Mouse (Mus musculus) spleen, adult 2 months (tissue): ENCODE results near the gene Agpat1. TPM values are rescaled to one million over a fixed set of nuclear protein-coding genes. Genes with fewer than 3 reads are reported as not detected.
A peak's percentile ranks its signal among the peaks of the same experiment; 100 is the strongest.

Experiments
- DNase-seq, 2 experiments: peaks; one replicate each; pipeline versions ENCODE4 v3.0.0 to v3.0.0-alpha.2; 2012 to 2021; ENCODE audit warnings: low spot score in 2 of 2, low read depth in 1 of 2
- H3K27ac ChIP-seq: fragments of 200-500 bp; 2 replicates; pipeline ENCODE4 v1.5.1; 2012; ENCODE audit warnings: low read length, inconsistent platforms; ENCODE audit not compliant: insufficient read depth
- H3K27me3 ChIP-seq: fragments of 200-500 bp; 2 replicates; pipeline ENCODE4 v1.6.1; 2012; ENCODE audit warnings: mild to moderate bottlenecking, moderate library complexity, low read length, inconsistent platforms; ENCODE audit not compliant: control insufficient read depth, insufficient read depth
- H3K36me3 ChIP-seq: fragments of 200-500 bp; 2 replicates; pipeline ENCODE4 v1.6.1; 2012; ENCODE audit warnings: mild to moderate bottlenecking, low read length, inconsistent platforms; ENCODE audit not compliant: control insufficient read depth, insufficient read depth
- H3K4me1 ChIP-seq: fragments of 200-500 bp; 2 replicates; pipeline ENCODE4 v1.6.1; 2011; ENCODE audit warnings: inconsistent platforms; ENCODE audit not compliant: control insufficient read depth, insufficient read depth, insufficient read length
- H3K4me3 ChIP-seq: fragments of 200-500 bp; 2 replicates; pipeline ENCODE4 v1.5.1; 2011; ENCODE audit warnings: mild to moderate bottlenecking, inconsistent platforms; ENCODE audit not compliant: insufficient read depth, insufficient read length; ENCODE audit errors: extremely low read depth
- CTCF ChIP-seq: fragments of 200-500 bp; IDR thresholded peaks from 2 replicates; pipeline ENCODE4 v1.5.1; 2011; ENCODE audit warnings: mild to moderate bottlenecking, inconsistent platforms; ENCODE audit not compliant: insufficient read depth, insufficient read length, insufficient replicate concordance; ENCODE audit errors: extremely low read depth
- POLR2A ChIP-seq: fragments of 200-500 bp; IDR thresholded peaks from 2 replicates; pipeline ENCODE4 v1.6.1; 2011; ENCODE audit warnings: low read depth, low read length, inconsistent platforms
- WGBS: fragments of 180-500 bp; shearing (Covaris S2); methylation state at CpG from one replicate; pipeline ENCODE4 v1.1.7; 2018; 5-methylcytosine and 5-hydroxymethylcytosine counted together
- polyA plus RNA-seq: library from polyadenylated mRNA; depleted of rRNA; stranded (reverse); fragments of >200 nt; gene quantifications from 2 replicates; pipeline ENCODE4 v1.2.3, GENCODE M21; 2012; rRNA removed

Agpat1 gene
- polyA plus RNA-seq = 156 and 187 TPM in 2 replicates

DNA sequence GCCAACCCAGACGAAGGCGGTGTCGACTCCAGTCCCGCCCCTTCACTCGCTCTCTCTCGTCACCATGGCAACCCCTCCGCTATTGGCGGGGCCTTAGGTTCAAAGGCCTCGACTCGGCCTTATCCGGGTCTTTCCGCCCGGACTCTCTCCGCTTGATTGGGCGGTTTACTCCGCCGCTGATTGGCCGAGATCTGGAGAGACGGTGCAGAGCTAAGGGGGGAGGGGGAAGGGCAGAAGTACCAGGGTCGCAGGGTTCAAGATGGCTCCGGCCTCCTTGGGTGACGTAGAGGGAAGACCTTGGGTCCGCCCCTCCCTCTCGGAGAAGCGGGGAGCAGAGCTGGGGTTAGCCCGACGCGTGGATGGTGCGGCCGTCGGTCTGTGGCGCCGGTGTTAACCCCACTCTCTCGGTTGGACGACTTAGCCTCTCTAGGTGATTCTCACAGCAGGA lies at the start of gene Agpat1:
Gene Agpat1 (plus strand): TSS at position 202 of the 448 bp plus-strand sequence.
- H3K27ac ChIP-seq = peak within 1 kb of the TSS; percentile 96
- no peaks in the 10 kb centered on the region for H3K27me3 ChIP-seq
- under 1% methylated on average over 35 of the region's 35 CpGs for WGBS
- H3K4me1 ChIP-seq = peaks cover 33% of the 10 kb centered on the region; the same call in 1 of the 2 replicates
- peaks cover 7% of the 10 kb centered on the region for H3K36me3 ChIP-seq
- peak within 1 kb of the TSS; percentile 90 for H3K4me3 ChIP-seq
- DNase-seq = peak in 1 of 2 experiments; percentile 98
- TF ChIP-seq CTCF (no peak), POLR2A (peak; percentile 70)

DNA sequence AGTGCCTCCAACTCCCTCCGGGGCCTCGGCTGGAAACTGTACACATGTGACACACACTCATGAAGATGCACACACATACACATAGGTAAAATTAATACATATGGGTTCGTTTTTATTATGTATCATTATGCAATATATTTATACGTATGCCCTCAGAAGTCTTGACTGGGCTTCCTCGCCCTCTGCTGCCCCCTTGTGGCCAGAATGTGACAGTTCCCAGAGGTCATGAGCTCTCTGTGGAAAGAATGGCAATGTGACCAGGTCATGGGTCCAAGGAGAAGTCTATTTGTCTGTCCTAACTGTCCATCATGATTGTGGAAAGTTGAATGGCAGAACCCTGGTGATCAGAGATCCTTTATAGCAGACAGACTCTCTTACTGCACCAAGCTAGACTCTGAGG lies 48.6 kb upstream of the Agpat1 start:
- DNase-seq = peak; percentile 53 to 78
- Histone ChIP-seq H3K27ac (no peak overlapping the region), H3K36me3 (no peaks in the 10 kb centered on the region), H3K4me1 (no peaks in the 10 kb centered on the region), H3K4me3 (no peak overlapping the region), H3K27me3 (no peaks in the 10 kb centered on the region)
- 12% methylated on average over 5 of the region's 5 CpGs for WGBS
- TF ChIP-seq POLR2A (no peak), CTCF (peak; percentile 83; the same call in 1 of the 2 replicates)

DNA sequence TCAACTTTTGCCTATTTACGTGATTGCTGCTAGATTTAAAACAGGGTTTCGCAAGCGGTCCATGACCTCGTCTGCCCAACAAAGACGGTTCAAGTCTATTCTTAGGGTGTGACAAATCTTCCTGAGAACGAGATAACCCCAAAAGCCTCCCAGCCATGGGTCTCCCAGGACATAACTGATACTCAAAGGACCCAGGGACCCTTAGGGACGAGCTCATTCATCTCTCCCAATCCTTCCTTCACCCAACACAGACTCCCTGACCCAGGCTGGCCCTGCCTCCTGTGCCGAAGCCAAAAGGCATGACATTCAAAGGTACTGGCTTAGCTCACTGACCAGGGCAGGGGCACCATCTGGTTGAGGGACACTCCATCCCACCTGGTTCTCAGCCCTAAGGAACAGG lies 47.7 kb upstream of the Agpat1 start:
- H3K27me3 ChIP-seq = no peaks in the 10 kb centered on the region
- H3K4me3 ChIP-seq = no peak overlapping the region
- no peak overlapping the region for H3K27ac ChIP-seq
- no peak for TF ChIP-seq POLR2A
- no peak for TF ChIP-seq CTCF
- peaks cover under 1% of the 10 kb centered on the region; the same call in 1 of the 2 replicates for H3K4me1 ChIP-seq
- no peak for DNase-seq
- WGBS = 73% methylated on average over 8 of the region's 8 CpGs
- no peaks in the 10 kb centered on the region for H3K36me3 ChIP-seq

DNA sequence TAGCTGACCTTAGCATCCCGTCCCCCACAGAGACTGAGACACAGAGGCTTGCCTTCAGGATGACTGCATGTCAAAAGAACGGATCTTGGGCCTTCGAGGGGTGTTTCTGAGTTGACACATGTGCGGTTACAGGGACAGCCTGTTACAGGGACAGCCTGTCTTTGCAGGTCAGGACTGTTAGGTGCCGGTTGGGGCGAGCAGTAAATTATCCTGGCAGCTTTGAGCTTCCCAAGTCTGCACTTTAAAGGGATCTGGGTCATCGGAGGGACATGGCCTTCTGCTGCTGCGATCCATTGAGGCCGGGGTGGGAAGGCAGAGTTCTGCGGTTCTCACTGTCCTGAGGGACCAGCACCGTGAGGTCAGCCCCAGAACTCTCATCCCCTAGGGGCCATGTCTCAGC lies 46.7 kb upstream of the Agpat1 start:
- peaks cover 2% of the 10 kb centered on the region; the same call in 1 of the 2 replicates for H3K4me1 ChIP-seq
- no peaks in the 10 kb centered on the region for H3K36me3 ChIP-seq
- no peaks in the 10 kb centered on the region for H3K27me3 ChIP-seq
- no peak overlapping the region for H3K27ac ChIP-seq
- no peak overlapping the region for H3K4me3 ChIP-seq
- 87% methylated on average over 11 of the region's 11 CpGs for WGBS
- DNase-seq = no peak
- TF ChIP-seq CTCF (no peak), POLR2A (no peak)

DNA sequence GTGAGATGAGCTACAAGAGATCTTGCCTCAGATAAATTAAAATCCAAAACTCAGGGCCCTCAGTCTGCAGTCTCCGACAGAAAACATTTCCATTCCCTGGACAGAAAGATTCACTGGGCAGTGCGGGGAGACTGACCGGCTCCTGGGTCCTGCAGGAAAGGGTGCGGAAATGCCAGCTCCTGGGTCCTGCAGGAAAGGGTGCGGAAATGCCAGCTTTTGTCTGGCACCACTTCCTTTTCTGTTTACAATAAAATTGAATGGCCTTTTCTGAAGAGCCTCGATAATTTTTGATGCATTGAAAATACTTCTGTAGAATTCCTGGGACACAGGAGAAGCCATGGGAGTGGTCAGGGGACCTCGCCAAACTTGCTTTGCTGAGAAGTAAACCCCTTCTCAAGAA lies 44.9 kb upstream of the Agpat1 start:
- Histone ChIP-seq H3K4me3 (no peak overlapping the region), H3K27ac (no peak overlapping the region), H3K36me3 (no peaks in the 10 kb centered on the region), H3K4me1 (peaks cover 2% of the 10 kb centered on the region; the same call in 1 of the 2 replicates), H3K27me3 (no peaks in the 10 kb centered on the region)
- no peak for DNase-seq
- 86% methylated on average over 7 of the region's 7 CpGs for WGBS
- TF ChIP-seq POLR2A (no peak), CTCF (no peak)

DNA sequence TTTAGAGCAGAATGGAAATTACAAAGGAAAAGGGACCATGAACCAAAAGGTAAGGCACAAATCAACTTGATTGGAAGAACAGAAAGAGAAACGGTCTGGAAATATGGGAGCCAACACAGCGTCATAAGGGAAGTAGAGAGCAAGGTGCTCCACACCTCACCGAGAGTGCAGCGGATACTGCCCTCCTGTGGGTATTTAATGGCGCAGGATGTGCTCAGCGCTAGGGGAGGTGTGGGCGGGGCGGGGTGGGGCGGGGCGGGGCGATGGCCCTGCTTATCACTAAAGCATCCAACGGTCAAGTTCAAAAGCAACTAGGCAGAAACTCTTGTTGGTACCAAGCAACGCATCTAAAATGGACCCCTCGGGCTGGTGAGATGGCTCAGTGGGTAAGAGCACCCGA lies 44.2 kb upstream of the Agpat1 start:
- WGBS = 53% methylated on average over 15 of the region's 15 CpGs
- Histone ChIP-seq H3K4me3 (no peak overlapping the region), H3K27me3 (no peaks in the 10 kb centered on the region), H3K36me3 (no peaks in the 10 kb centered on the region), H3K27ac (no peak overlapping the region), H3K4me1 (peaks cover 2% of the 10 kb centered on the region; the same call in 1 of the 2 replicates)
- TF ChIP-seq CTCF (no peak), POLR2A (no peak)
- peak; percentile 24 to 26 for DNase-seq

DNA sequence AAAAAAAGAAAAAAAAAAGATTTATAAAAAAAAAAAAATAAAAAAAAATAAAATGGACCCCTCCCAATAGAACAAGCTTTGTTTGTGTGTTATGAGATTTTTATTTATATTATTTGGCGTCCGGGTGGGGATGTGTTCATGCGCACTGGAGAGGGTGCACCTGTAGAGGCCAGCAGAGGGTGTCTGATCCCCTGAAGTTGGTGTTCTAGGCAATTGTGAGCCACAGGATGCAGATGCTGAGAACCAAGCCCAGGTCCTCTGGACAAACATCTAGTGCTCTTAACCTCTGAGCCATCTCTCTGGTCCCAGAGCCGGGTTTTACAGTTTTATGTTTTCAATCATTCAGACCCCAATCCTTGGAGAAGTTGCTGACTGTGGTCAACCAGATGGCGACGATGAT lies 43.6 kb upstream of the Agpat1 start:
- Histone ChIP-seq H3K27me3 (no peaks in the 10 kb centered on the region), H3K4me3 (no peak overlapping the region), H3K27ac (no peak overlapping the region), H3K36me3 (no peaks in the 10 kb centered on the region), H3K4me1 (peaks cover 2% of the 10 kb centered on the region; the same call in 1 of the 2 replicates)
- no peak for TF ChIP-seq POLR2A
- no peak for TF ChIP-seq CTCF
- WGBS = 88% methylated on average over 6 of the region's 6 CpGs
- no peak for DNase-seq
